Mouse (Mus musculus) small intestine, adult 2 months (tissue): ENCODE results near the gene Wdr24.

Source experiments
- CTCF ChIP-seq: fragments of 200-500 bp; IDR thresholded peaks from 2 replicates; pipeline ENCODE4 v1.5.1; 2012; ENCODE audit warnings: low read depth, mild to moderate bottlenecking, control low read depth, inconsistent platforms, low read length, moderate library complexity, mixed read lengths; ENCODE audit not compliant: insufficient replicate concordance, insufficient read length; ENCODE audit errors: extremely low read depth
- POLR2A ChIP-seq: fragments of 200-500 bp; IDR thresholded peaks from 2 replicates; pipeline ENCODE4 v1.6.1; 2012; ENCODE audit warnings: low read depth, mild to moderate bottlenecking, control low read depth, inconsistent platforms, low read length, moderate library complexity

- TF ChIP-seq CTCF (no peak), POLR2A (no peak)
Measured at GRCm38 (mm10) chr17:25824362-25825142, 1.1 kb downstream of the Wdr24 start.
